Mouse (Mus musculus) cerebellum, adult 2 months (tissue): ENCODE measurements around the gene Tmprss7.

ENCODE experiments used
- CTCF ChIP-seq: fragments of 200-500 bp; IDR thresholded peaks from 2 replicates; pipeline ENCODE4 v1.5.1; 2011; ENCODE audit warnings: low read depth, mild to moderate bottlenecking, control low read depth, low read length, moderate library complexity, borderline replicate concordance; ENCODE audit not compliant: insufficient read depth
- POLR2A ChIP-seq: fragments of 200-500 bp; IDR thresholded peaks from 2 replicates; pipeline ENCODE4 v1.6.1; 2011; ENCODE audit warnings: low read length, control low read depth, borderline replicate concordance; ENCODE audit not compliant: insufficient read depth

DNA sequence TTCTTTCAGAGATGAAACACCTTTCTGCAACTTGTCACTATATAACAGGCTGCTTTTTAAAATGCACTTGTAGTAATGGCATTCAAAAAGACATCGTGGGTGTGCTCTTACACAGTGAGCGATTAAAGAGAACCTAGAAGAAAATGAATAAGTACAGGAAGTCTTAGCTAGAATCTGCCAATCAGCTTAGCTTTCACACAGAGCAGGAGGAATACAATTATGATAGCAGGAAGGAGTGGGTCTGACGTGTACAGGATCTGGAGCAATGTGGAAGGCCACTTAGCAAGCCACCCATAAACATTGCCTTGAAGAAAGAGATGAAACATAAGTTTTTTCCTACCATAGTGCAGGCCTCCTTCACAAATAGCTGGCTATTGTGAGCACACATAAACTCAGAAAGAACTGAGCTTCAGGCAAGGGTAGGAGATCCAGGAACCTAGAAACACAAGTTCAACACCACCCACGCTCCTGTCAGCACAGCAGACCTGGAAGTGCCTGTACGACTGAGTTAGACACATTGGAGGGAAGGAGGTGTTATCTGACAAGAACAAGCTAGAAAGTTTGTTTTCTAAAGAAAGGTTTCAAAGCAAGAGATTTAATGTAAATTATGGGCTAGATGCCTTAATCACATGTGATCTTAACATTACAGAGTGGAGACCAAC, 21.2 kb upstream of the Tmprss7 start:
- TF ChIP-seq CTCF (no peak), POLR2A (no peak)
